Mouse (Mus musculus): ENCODE results near the gene Crtam. TPM values are rescaled to one million over a fixed set of nuclear protein-coding genes. Genes with fewer than 3 reads are reported as not detected.

Gene Crtam
- polyA plus RNA-seq, 1 experiment from 2014 or later = 0.19 TPM

GRCm38 (mm10) chr9:41038150-41038664, 33.8 kb upstream of the Crtam start:
- WGBS = 61% methylated on average over 9 of the region's 9 CpGs

DNA sequence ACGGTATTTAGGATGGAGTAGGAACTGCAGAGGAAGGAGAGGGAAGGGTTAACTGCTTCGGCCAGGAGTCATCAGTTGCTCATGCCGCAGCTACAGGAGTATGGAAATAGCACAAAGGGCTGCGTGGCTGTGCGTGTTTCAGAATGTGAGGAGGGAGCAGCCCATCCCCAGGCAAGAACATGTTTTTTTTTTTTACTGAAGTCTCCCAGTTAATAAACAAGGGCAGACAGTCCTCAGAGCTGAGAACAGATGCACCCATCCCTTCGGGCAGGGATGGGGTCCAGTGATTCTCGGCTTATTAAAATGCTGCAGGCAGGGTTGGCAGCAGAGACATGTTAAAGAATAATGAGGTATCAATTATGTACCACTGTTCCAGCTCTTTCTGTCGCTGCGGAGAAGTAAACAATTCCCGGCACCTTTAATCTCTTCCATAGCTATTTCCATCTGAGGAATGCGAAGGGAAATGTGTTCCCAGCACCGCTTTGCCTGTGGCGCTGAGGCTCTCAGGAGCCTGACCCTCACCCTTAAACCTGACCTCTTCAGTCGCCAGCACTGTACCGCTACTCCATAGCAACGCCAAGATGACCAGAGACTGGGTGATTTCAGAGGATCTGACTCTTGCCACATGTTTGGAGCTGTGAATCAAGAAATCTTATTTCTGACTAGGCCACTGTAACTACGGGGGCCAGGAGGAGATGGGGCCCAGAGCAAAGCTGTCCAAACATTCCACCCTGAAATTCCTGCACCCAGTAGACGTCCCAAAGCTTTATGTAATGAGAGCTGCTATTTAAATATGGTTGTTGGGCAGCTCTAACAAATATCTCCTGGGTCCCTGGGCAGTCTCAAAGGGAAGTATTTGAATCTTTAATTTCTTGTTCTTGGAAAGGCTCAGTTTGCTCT, 27.4 kb upstream of the Crtam start:
- H3K4me3 ChIP-seq (replicated peaks) = no peak overlapping the region
- H3K4me1 ChIP-seq (replicated peaks) = peaks cover 32% of the 10 kb centered on the region
- no peak overlapping the region for H3K9ac ChIP-seq (replicated peaks)
- H3K4me2 ChIP-seq (replicated peaks) = peak overlapping the region; percentile 31
- H3K9me3 ChIP-seq = no peaks in the 10 kb centered on the region
- peaks cover 4% of the 10 kb centered on the region for H3K36me3 ChIP-seq
- ATAC-seq = peak; percentile 70
- H3K27me3 ChIP-seq = no peaks in the 10 kb centered on the region
- WGBS = 31% methylated on average over 18 of the region's 18 CpGs
- H3K27ac ChIP-seq = peak overlapping the region; percentile 82

More at GRCm38 (mm10) chr9:41038150-41038664, 33.8 kb upstream of the Crtam start:
- no peak overlapping the region for H3K4me3 ChIP-seq (replicated peaks)
- peaks cover 13% of the 10 kb centered on the region for H3K4me1 ChIP-seq (replicated peaks)
- no peak overlapping the region for H3K27ac ChIP-seq
- ATAC-seq = no peak
- no peak overlapping the region for H3K4me2 ChIP-seq (replicated peaks)
- peaks cover 5% of the 10 kb centered on the region; the same call in 1 of the 2 replicates for H3K36me3 ChIP-seq
- H3K27me3 ChIP-seq = no peaks in the 10 kb centered on the region
- no peak overlapping the region for H3K9ac ChIP-seq (replicated peaks)
- H3K9me3 ChIP-seq = no peaks in the 10 kb centered on the region

DNA sequence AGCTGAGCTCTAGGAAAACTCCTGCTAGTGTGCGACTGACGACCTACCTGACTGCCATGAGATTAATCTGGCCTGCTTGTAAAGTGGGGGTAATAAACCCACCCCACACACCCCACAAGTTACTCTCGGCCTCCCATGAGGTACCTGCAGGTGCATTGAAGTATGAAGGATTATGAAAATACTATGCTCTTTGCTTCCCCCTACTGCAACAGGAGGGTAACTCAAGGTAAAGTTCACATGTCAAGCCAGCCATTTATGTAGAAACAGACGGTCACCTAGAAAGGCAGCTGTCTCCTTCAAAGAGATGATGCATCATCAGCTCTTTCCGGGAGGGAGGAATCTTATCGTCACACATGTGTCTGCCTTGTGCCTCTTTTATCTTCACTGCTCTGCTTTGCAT, 25.4 kb upstream of the Crtam start:
- Histone ChIP-seq H3K9me3 (no peaks in the 10 kb centered on the region), H3K27ac (no peak overlapping the region), H3K27me3 (no peaks in the 10 kb centered on the region), H3K4me3 (replicated peaks) (no peak overlapping the region), H3K4me1 (replicated peaks) (peaks cover 32% of the 10 kb centered on the region), H3K36me3 (peaks cover 4% of the 10 kb centered on the region), H3K4me2 (replicated peaks) (no peak overlapping the region), H3K9ac (replicated peaks) (no peak overlapping the region)
- no peak for ATAC-seq
- WGBS = 77% methylated on average over 6 of the region's 6 CpGs

DNA sequence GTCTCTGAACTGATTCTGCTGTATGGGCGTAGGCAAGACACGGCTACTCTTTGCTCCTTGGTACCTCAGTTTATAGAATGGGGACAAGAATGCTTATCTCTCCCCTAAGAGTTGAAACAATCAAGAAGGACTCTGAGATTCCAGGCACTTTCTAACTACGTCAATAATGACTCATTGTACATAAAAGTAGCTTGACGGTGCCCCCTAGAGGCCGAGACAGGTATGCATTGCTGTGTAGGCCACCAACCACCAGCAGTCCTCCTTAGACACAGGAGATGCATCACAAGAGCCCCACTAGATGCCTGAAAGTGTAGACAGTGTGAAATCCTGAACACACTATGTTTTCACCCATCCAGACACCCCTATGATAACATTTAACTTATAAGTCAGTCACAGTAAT, 24.0 kb upstream of the Crtam start:
- no peaks in the 10 kb centered on the region for H3K9me3 ChIP-seq
- no peaks in the 10 kb centered on the region for H3K27me3 ChIP-seq
- H3K4me2 ChIP-seq (replicated peaks) = no peak overlapping the region
- ATAC-seq = no peak
- H3K9ac ChIP-seq (replicated peaks) = no peak overlapping the region
- peaks cover 20% of the 10 kb centered on the region for H3K4me1 ChIP-seq (replicated peaks)
- WGBS = 40% methylated on average over 5 of the region's 5 CpGs
- H3K27ac ChIP-seq = no peak overlapping the region
- H3K36me3 ChIP-seq = peaks cover 4% of the 10 kb centered on the region
- H3K4me3 ChIP-seq (replicated peaks) = no peak overlapping the region

DNA sequence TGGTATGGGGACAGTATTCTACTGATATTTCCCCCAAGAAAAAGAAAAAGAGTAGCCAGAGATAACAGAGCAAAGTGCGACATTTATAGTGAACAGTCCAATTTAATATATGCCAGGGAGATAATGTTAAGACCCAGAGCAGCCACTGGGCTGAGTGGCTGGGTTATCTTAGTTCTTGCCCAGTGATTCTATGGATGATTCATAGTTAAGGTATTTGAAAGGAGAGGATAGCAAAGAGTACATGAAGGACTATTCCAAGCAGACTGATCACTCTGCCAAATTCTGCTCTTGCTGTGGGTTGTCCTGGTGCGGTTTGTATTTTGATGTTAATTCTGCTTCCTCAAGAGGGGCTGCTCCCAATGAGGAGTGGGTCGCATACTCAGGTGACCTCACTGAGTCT, 17.3 kb upstream of the Crtam start:
- Histone ChIP-seq H3K36me3 (0 out of 2 replicates have a peak, but pooled peaks cover 7% of the 10 kb centered on the region), H3K27ac (no peak overlapping the region), H3K9me3 (no peaks in the 10 kb centered on the region), H3K4me1 (replicated peaks) (no peaks in the 10 kb centered on the region), H3K27me3 (no peaks in the 10 kb centered on the region), H3K4me3 (replicated peaks) (no peak overlapping the region), H3K4me2 (replicated peaks) (no peak overlapping the region), H3K9ac (replicated peaks) (no peak overlapping the region)
- 66% methylated on average over 3 of the region's 3 CpGs for WGBS
- ATAC-seq = no peak

DNA sequence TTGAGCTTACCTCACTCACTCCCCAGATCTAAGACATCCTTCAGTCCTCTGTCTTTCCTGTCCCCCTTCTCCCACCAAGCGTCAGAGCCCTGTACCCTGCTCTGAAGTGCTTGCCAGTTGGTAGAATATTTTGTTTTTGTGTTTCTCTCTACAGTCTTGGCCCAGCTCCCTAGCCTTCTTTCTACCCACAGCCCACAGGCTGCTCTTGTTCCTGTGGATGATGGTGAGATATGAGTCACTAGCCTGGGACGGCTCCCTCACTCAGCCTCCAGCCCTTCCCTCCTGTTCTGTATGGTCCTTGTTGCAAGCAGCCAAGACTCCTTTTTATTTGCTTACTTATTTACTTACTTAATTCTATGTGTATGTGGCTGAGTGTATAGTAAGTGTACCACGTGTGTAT, 16.1 kb upstream of the Crtam start:
- WGBS = 90% methylated on average over 3 of the region's 3 CpGs
- no peaks in the 10 kb centered on the region for H3K9me3 ChIP-seq
- no peak for ATAC-seq
- no peaks in the 10 kb centered on the region for H3K4me1 ChIP-seq (replicated peaks)
- H3K4me2 ChIP-seq (replicated peaks) = no peak overlapping the region
- no peaks in the 10 kb centered on the region for H3K27me3 ChIP-seq
- no peak overlapping the region for H3K27ac ChIP-seq
- H3K9ac ChIP-seq (replicated peaks) = no peak overlapping the region
- H3K4me3 ChIP-seq (replicated peaks) = no peak overlapping the region
- 0 out of 2 replicates have a peak, but pooled peaks cover 7% of the 10 kb centered on the region for H3K36me3 ChIP-seq

- ATAC-seq = no peak
- H3K27ac ChIP-seq = peak overlapping the region; percentile 69
- no peaks in the 10 kb centered on the region for H3K27me3 ChIP-seq
- peaks cover 48% of the 10 kb centered on the region for H3K4me1 ChIP-seq (replicated peaks)
- H3K36me3 ChIP-seq = 0 out of 2 replicates have a peak, but pooled peaks cover 7% of the 10 kb centered on the region
- H3K4me2 ChIP-seq (replicated peaks) = no peak overlapping the region
- WGBS = 15% methylated on average over 4 of the region's 4 CpGs
- H3K4me3 ChIP-seq (replicated peaks) = no peak overlapping the region
- no peaks in the 10 kb centered on the region for H3K9me3 ChIP-seq
- H3K9ac ChIP-seq (replicated peaks) = no peak overlapping the region
Observed at GRCm38 (mm10) chr9:41014512-41014911, 10.1 kb upstream of the Crtam start.

GRCm38 (mm10) chr9:41012456-41012855, 8.0 kb upstream of the Crtam start:
- whole genome bisulfite sequencing = 28% methylated on average over 5 of the region's 5 CpGs
- no peaks in the 10 kb centered on the region for H3K27me3 ChIP-seq
- 0 out of 2 replicates have a peak, but pooled peaks cover 2% of the 10 kb centered on the region for H3K36me3 ChIP-seq
- H3K4me2 ChIP-seq (replicated peaks) = peak overlapping the region; percentile 34
- no peak overlapping the region for H3K4me3 ChIP-seq (replicated peaks)
- no peak overlapping the region; the same call in 1 of the 2 replicates for H3K9ac ChIP-seq (replicated peaks)
- ATAC-seq = peak; percentile 34
- no peaks in the 10 kb centered on the region for H3K9me3 ChIP-seq
- H3K4me1 ChIP-seq (replicated peaks) = peaks cover 48% of the 10 kb centered on the region
- H3K27ac ChIP-seq = peak overlapping the region; percentile 81

GRCm38 (mm10) chr9:41011512-41012436, 7.3 kb upstream of the Crtam start:
- Histone ChIP-seq H3K4me3 (replicated peaks) (0 out of 2 replicates have a peak overlapping the region, but pooled peaks have one; percentile 2), H3K27ac (peak overlapping the region; percentile 81), H3K9ac (replicated peaks) (no peak overlapping the region), H3K4me2 (replicated peaks) (peak overlapping the region; percentile 34), H3K4me1 (replicated peaks) (peaks cover 48% of the 10 kb centered on the region), H3K27me3 (no peaks in the 10 kb centered on the region), H3K9me3 (no peaks in the 10 kb centered on the region), H3K36me3 (no peaks in the 10 kb centered on the region)
- ATAC-seq = peak; percentile 92
- 11% methylated on average over 13 of the region's 13 CpGs for WGBS

DNA sequence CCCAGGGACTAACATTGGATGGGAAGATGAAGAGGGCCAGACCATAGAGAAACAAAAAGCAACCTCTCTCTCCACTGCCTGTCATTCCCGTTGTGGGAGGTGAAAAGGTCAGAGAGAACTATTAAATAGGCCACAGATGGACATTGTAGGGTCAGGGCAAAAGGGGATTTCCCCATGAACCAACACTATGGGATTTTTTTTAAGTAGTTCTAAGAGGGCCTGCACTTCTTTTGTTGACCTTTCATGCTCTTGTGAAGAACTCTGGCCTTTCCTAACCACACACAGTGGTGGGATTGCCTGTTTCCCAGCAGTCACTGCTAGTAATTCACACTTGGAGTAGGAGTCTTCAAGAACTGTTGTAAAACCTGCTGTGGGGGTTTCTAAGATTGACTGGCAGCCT, 3.4 kb upstream of the Crtam start:
- H3K9me3 ChIP-seq = no peaks in the 10 kb centered on the region
- H3K36me3 ChIP-seq = no peaks in the 10 kb centered on the region
- no peak overlapping the region for H3K9ac ChIP-seq (replicated peaks)
- no peak for ATAC-seq
- H3K27me3 ChIP-seq = no peaks in the 10 kb centered on the region
- H3K27ac ChIP-seq = no peak overlapping the region
- 8% methylated on average over 1 of the region's 1 CpGs for WGBS
- H3K4me3 ChIP-seq (replicated peaks) = no peak overlapping the region
- no peak overlapping the region for H3K4me2 ChIP-seq (replicated peaks)
- H3K4me1 ChIP-seq (replicated peaks) = peaks cover 25% of the 10 kb centered on the region

- Histone ChIP-seq H3K4me2 (replicated peaks) (no peak overlapping the region), H3K9ac (replicated peaks) (no peak overlapping the region), H3K36me3 (no peaks in the 10 kb centered on the region), H3K4me3 (replicated peaks) (no peak overlapping the region), H3K27me3 (no peaks in the 10 kb centered on the region), H3K4me1 (replicated peaks) (peaks cover 5% of the 10 kb centered on the region), H3K27ac (no peak overlapping the region), H3K9me3 (no peaks in the 10 kb centered on the region)
- 92% methylated on average over 7 of the region's 7 CpGs for WGBS
- ATAC-seq = no peak
Observed at GRCm38 (mm10) chr9:40997116-40997779, 7.2 kb downstream of the Crtam start.

Measured in midbrain, embryonic 13.5 days (tissue).